Mouse (Mus musculus): Measurements from ENCODE around the gene Plk2.
A peak's percentile ranks its signal among the peaks of the same experiment; 100 is the strongest.

GRCm38 (mm10) chr13:110401443-110401842 lies 6.6 kb downstream of the Plk2 start:
- TF ChIP-seq CTCF (IDR thresholded peaks at IDR 0.05; ENCODE audit: borderline replicate concordance, insufficient read depth, low read length) (no peak), POLR2A (IDR thresholded peaks at IDR 0.05; ENCODE audit: low read depth, low read length) (peak; percentile 67)

Data from embryonic fibroblast, embryonic 13.5 days (primary cell).